Mouse (Mus musculus) CD4-positive helper T cell, adult 2 months (primary cell): ENCODE measurements around the gene Gpr162.
A peak's percentile ranks its signal among the peaks of the same experiment; 100 is the strongest.

Experiments
- DNase-seq: peaks from one replicate; pipeline ENCODE4 v3.0.0-alpha.2; 2012; ENCODE audit warnings: low read depth, missing footprints, low spot score

The Gpr162 gene

DNA sequence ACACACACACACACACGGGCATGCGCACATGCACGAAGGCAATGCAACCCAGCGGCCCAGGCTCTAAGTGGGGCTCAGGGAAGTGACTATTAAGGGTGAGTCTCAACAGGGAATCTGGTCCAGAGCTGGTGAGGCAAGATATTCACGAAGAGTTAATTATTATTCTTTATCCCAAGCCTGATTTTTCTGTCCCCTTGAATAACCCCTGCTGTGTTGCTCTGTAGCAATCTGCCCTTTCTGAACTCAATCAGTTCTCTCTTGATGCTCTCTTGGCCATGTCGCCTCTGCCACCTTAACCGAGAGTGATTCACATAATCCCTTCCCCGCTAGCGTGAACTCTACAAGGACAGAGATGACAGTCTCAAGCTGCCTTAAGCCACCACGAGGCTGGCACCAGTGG is 19.6 kb upstream of the Gpr162 start:
- DNase-seq = no peak

DNA sequence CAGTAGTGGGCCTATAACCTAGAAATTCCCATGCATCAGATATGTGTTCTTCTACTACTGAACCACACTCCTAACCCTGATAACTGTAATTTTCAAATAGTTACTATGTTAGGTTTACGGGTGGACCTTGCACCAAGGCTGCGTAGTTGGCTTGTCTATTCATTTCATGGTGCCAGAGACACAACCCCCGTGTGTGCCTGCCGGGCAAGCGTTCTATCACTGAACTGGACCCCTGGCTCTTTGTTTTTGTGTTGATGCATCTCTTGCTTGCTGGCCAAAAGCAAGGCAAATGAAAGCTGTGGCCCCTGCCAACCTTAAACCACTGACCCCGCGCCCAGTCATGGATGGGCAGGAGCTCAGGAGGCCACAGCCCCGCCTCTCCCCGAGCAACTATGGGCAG is 18.0 kb upstream of the Gpr162 start:
- DNase-seq = no peak

GRCm38 (mm10) chr6:124879390-124879789 is 15.6 kb upstream of the Gpr162 start:
- no peak for DNase-seq

DNA sequence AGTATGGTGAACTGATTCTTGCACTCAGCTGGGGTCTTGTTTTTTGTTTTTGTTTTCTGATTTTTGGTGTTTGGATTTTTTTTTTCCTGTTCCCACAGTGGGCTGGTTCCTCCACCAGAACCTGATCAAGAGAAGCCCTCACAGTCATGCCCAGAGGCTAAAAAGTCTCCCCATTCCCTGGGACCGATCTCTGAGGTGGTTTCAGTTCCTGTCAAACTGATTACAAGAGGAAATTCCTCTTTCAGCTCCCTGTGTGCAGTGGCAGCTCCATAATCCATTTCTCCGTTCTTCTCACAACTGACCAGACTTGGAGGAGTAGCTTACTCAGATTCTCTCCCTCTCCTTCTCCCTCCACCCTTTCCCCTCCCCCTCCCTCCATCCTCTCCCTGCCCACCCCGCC is 10.6 kb upstream of the Gpr162 start:
- DNase-seq = no peak

GRCm38 (mm10) chr6:124866560-124866959 is 2.8 kb upstream of the Gpr162 start:
- no peak for DNase-seq

- DNase-seq = no peak
Observed at GRCm38 (mm10) chr6:124865766-124866362, 2.1 kb upstream of the Gpr162 start.

DNA sequence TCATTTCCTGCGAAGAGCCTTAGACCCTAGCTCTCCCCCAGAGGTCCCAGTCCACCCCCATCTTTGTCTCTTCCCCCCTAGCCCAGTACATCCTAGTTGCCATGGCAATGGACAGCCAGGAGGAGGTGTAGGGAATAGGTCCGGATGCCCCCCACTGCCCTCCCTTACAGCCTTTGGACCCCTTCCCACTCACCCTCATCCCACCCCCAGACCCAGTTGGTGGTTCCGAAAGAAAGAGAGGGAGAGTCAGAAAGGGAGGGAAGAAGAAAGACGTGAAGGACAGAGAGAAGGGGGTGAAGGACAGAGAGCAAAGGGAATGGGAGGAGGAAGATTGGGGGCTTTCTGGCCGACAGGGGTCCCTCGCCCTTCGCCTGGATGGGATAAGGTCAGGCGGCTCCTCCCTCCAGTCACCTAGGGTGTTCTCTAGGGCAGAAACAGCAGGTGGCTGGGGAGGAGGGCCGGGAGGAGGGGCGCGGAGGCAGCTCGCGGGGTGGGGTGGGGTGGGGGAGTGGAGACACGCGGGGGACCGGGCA is 592 bp downstream of the Gpr162 start:
- peak; percentile 39 for DNase-seq

DNA sequence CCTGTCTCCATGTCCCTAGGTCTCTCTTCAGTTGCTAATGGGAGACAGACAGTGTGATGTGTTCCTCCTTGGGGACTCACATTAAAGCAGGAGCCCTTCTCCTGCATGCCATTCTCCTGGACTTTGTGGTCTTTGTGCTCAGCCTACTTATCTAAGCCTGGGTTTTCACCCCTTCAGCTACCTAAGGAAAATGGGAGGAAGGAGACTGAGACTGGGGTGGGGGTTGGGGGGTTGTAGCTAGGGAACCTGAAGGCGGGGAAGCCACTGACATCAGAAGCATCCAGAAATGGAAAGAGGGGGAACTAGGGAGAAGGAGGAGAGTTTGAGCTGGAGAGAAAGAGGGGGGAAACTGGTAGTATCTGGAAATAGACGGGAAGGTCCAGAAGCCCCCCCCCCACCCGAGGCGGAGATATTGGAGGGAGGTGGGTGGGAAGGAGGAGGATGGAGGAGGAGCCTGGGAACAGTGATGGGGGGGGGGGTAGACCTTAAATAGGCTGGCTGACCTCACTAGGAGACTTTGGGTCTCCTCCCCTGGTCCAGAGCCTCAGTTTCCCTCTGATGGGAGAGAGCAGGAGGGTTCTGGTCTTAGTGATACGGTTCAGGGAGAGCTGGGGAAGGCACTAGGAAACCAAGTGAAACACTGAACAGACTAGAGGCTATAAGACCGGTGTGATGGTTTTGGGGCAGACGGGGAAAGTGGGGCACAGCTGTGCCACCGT is 1.2 kb downstream of the Gpr162 start:
- DNase-seq = no peak

- DNase-seq = no peak
Observed at GRCm38 (mm10) chr6:124861802-124862201, 2.0 kb downstream of the Gpr162 start.

GRCm38 (mm10) chr6:124861266-124861665 is 2.5 kb downstream of the Gpr162 start:
- no peak for DNase-seq

GRCm38 (mm10) chr6:124860511-124860910 is 3.3 kb downstream of the Gpr162 start:
- no peak for DNase-seq

DNA sequence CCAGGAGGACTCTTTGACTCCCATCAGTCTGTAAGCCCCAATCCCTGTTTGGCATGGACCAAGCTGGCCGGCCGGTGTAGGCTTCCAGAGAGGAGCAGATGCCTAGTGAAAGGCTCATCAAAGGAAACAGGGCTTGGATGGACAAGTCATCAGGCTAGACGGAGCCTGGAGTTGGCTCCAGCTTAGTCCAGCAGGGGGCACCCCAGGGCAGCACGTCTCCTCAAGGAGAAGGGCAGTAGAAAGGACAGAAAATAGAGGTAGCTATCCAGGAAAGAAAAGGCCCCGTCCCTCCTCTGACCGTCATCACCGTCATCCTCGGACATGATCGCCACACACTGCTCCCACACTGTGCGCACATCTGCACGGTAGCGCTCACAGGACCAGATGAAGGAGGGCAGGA is 4.1 kb downstream of the Gpr162 start:
- peak; percentile 79 for DNase-seq

DNA sequence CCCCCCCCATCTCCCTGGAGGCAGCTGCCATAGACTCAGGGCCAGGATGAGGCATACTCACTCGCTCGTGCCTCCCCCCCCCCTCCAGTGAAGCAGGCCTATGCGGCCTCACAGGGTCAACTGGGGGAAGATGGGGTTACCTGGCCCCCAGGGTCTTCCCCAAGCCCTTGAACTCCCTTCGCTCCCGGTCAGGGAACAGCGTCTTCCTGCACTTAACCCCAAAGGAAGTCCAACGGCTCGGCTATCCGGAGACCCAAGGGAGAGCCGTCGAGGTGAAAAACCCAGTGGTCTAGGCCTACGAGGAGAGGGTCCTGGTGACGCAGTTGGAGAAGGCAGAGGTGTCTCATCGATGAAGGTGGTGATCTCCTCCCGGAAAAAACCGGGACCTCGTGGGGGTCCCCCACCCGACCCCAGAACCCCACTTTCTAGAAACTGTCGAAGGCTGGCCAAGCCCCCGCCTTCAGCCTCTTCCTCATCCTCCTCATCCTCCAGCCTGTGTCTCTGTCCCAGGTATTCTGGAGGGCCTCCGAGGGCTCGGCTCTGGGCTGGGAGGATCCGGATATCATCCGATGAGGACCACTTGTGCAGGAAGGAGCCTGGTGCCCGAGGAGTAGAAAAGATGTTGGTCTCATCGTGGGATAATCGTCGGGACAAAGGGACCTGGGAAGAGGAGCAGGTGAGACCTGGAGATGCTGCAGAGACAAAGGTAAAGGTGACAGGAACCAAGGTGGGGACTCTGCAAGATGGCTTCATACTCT is 5.0 kb downstream of the Gpr162 start:
- DNase-seq = no peak

- no peak for DNase-seq
Observed at GRCm38 (mm10) chr6:124857840-124858530, 5.8 kb downstream of the Gpr162 start.

DNA sequence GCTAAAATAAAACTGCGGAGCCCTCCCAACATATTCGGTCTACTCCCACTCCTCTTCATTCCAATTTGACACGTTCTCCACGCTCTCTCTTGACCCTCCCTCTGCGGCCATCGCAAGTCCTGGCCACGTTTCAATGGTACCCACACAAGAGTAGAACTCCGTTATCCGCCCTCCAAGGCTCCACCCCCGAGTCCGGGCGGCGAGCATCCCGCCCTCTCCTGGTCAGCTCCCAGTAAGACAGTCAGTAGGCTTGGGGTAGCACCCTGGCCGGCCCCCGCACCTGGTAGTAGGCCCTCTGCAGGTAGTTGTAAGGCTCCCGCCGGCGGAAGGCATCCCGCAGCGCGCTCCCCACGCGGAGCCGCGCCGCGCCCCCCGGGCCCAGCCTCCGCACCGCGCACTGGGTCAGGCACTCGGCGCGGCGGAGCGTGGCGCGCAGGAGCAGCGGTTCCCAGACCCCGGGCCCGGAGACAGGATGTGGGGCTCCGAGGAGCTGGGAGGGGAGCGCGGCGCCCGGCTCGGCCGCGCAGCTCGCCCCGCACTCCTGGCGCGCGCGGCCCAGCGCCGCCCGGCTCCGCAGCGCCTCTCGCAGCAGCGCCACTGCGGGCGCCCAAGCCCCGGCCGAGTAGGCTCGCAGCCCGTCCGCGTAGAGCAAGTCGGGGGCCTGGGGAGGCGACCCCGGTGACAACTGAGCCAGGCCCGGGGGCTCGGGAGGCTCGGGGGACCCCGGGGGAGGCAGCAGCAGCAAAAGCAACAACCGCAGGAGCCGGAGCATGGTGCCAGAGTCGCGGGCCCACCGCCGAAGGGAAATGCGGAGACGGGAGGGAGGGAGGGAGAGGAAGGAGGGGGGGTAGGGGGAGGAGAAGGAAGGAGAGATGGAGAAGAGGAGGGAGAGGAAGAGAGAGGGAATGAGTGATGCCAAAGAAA is 6.6 kb downstream of the Gpr162 start, which contains the start of gene P3h3:
P3h3 (minus strand) TSS at position 837 of the 924 bp plus-strand sequence.
- peak; percentile 81 for DNase-seq

GRCm38 (mm10) chr6:124856321-124856720 is 7.5 kb downstream of the Gpr162 start:
- DNase-seq = no peak

- DNase-seq = no peak
Observed at GRCm38 (mm10) chr6:124854647-124855046, 9.1 kb downstream of the Gpr162 start.

- no peak for DNase-seq
Observed at GRCm38 (mm10) chr6:124850535-124850934, 13.2 kb downstream of the Gpr162 start.

GRCm38 (mm10) chr6:124847305-124847704 is 16.5 kb downstream of the Gpr162 start:
- peak; percentile 87 for DNase-seq
